Mouse (Mus musculus) lung, adult 2 months (tissue): ENCODE data around the gene Cyb5r3. TPM values are rescaled to one million over a fixed set of nuclear protein-coding genes. Genes with fewer than 3 reads are reported as not detected.

Source experiments
- DNase-seq: peaks from one replicate; pipeline ENCODE4 v3.0.0; 2022
- H3K4me1 ChIP-seq: fragments of 200-500 bp; 2 replicates; pipeline ENCODE4 v1.6.1; 2011; ENCODE audit warnings: low read length; ENCODE audit not compliant: control insufficient read depth, insufficient read depth
- H3K4me3 ChIP-seq: fragments of 200-500 bp; replicated peaks from 2 replicates; pipeline ENCODE3; 2011; ENCODE audit warnings: low read depth, mild to moderate bottlenecking, control low read depth, low read length; ENCODE audit errors: extremely low read depth
- CTCF ChIP-seq: fragments of 200-500 bp; IDR thresholded peaks from 2 replicates; pipeline ENCODE4 v1.5.1; 2011; ENCODE audit warnings: mild to moderate bottlenecking, low read length, control low read depth; ENCODE audit not compliant: insufficient read depth
- POLR2A ChIP-seq: fragments of 200-500 bp; IDR thresholded peaks from 2 replicates; pipeline ENCODE4 v1.6.1; 2011; ENCODE audit warnings: low read depth, mild to moderate bottlenecking, control low read depth, low read length, borderline replicate concordance; ENCODE audit errors: extremely low read depth
- WGBS: fragments of 180-500 bp; shearing (Covaris S2); methylation state at CpG from one replicate; pipeline ENCODE4 v1.1.7; 2018; 5-methylcytosine and 5-hydroxymethylcytosine counted together
- polyA plus RNA-seq: library from polyadenylated mRNA; depleted of rRNA; stranded (reverse); fragments of >200 nt; gene quantifications from 2 replicates; pipeline ENCODE4 v1.2.3, GENCODE M21; 2012

Cyb5r3 gene
- polyA plus RNA-seq, 1 experiment, result 440 TPM

DNA sequence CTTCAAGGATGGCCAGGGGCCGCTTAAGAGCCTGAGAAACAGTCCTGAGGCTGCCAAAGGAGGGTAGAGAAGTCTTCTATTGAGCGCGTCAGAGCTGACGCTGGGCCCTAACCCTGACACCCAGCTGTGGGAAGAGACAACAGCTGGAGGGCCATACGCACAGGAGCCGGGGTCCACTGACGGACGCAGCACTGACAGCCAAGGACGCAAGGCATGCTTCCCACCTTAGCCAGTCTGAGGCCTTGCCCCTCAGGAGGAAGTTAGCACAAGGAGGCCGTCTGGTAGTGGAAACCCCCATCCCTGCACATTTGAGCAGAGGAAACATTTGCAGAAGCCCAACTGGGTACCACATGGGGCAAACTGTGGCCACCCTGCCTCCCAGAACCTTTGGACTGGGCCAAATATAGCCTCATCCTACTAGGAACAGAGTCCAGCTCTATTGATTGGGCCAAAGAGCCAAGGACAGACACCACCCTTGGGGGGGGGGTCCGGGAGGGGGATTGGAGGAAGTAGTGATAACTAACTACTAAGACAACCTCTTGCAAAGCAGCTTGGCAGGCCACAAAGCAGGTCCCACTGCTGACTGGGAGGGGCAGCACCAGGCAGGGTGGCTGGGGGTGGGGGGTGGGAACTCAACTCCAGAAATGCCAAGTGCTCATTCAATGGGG is 9.4 kb downstream of the Cyb5r3 start:
- 91% methylated on average over 11 of the region's 11 CpGs for WGBS
- no peak overlapping the region for H3K4me3 ChIP-seq
- peaks cover 26% of the 10 kb centered on the region for H3K4me1 ChIP-seq
- DNase-seq, result no peak
- TF ChIP-seq CTCF (no peak), POLR2A (no peak)

DNA sequence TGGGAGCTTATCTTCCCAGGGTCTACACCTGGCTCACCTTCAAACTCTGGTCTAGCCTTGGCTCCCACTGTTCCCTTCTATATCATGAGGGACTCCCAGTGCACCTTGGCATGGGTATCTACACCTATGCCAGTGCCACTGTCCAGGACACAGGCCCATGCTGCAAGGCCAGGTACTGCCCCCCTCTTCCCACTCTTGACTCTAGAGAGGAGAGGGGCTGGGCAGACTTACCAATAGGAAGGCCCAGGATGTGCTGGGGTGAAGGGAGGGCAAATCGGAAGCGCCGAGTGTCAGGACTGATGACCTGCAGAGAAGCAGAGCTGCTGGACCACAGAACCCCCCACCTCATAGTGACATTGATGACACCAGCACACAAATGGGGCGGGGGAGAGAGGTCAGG is 10.4 kb downstream of the Cyb5r3 start:
- H3K4me3 ChIP-seq, result no peak overlapping the region
- WGBS, result 98% methylated on average over 4 of the region's 4 CpGs
- no peak for DNase-seq
- TF ChIP-seq CTCF (no peak), POLR2A (no peak)
- H3K4me1 ChIP-seq, result peaks cover 19% of the 10 kb centered on the region

DNA sequence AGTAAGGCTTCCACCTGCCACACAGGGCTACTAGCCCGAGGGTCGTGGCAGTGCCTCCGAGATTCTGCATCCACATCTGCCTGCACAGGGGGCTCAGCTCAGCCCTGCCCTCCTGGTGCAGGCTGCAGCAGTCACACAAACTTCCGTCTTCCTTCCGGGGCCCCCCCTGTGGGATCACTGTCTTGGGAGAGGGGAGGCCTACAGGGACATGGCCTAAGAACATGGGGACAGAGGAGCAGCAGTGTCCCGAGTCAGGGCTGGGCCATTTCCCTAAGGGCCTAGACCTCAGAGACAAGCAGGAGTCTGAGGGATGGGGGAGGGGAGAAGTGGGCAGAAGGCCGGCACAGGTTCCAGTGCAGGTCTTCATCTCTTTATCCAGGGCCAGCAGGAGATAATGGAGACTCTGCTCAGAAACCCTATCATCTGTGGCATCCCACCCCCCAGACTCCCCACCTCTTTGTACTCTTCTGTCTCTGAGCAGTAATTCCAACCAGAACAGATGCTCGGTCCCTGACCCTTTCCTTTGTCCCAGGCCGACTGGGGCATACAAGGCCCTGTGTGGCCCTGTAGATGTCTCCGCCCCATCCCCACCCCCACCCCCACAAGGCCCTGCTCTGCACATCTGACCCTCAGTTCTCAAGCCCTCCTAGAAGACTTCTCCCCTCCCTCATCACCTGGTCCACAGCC is 11.2 kb downstream of the Cyb5r3 start:
- DNase-seq, result no peak
- TF ChIP-seq POLR2A (no peak), CTCF (no peak)
- H3K4me3 ChIP-seq, result no peak overlapping the region
- peaks cover 11% of the 10 kb centered on the region for H3K4me1 ChIP-seq
- 69% methylated on average over 10 of the region's 10 CpGs for WGBS

DNA sequence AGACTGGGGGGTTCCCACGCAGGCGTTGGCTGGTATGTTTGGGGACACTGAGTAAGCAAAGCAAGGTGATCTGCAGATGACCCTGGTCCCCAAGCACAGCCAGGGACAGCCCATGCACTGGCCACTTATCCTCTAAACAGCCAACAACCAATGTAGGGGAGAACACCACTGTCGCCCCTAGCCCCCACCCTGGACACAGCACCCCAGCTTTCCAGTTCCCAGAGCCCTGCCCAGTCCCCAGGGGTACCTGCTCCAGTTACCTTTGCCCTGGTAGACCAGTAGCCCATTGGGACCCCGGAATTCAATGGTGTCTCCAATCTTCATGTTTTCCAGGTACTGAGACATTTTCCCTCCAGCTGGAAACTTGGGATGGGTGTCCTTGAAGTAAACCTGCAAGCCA is 11.8 kb downstream of the Cyb5r3 start:
- 90% methylated on average over 4 of the region's 4 CpGs for WGBS
- H3K4me1 ChIP-seq, result peaks cover 4% of the 10 kb centered on the region
- no peak overlapping the region for H3K4me3 ChIP-seq
- no peak for TF ChIP-seq POLR2A
- no peak for TF ChIP-seq CTCF
- no peak for DNase-seq

DNA sequence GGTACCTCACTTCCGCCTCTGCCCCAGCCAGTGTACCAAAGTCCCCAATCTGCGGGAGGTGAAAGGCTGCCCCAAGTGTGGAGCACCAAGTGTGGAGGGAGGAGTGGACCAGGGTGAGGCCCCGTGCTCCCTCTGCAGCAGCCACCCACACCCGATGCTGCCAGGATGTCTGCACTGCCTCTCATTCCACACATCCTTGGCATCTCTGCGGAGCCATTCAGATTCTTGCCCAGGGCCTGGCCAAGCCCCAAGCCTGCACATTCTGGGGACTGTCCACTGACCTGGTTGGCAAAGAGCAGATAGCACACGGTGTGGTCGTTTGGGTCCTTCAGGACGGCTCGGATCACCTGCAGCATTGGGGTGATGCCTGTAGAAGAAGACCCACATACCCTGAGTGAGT is 12.6 kb downstream of the Cyb5r3 start:
- Histone ChIP-seq H3K4me3 (no peak overlapping the region), H3K4me1 (no peaks in the 10 kb centered on the region)
- no peak for DNase-seq
- TF ChIP-seq CTCF (no peak), POLR2A (no peak)
- WGBS, result 88% methylated on average over 9 of the region's 9 CpGs

DNA sequence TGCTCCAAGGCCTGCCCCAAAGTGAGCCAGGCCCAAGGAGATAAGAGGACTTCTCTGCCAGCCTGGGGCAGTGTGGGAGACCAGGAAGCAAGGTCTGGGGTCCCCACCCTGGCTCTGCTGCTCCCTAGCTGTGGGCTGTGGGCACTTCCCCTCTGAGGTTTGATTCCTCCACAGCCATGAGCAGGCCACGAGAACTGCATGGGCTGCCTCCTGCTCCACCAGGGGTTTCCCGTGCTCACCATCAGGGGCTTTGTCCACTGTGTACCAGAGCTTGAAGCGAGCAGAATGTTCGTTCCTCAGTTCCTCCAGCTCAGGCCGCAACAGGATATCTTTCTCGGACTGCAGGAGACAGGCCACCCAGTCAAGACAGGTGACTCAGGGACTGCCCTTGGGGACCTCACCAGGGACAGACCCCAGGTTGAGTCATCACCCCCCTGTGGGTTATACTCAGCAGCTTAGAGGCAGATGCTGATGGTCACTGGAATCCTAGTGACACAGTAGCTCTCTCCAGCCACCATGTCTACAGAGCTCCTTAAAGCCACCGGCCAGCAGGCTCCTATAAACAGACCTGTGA is 13.7 kb downstream of the Cyb5r3 start:
- 83% methylated on average over 7 of the region's 7 CpGs for WGBS
- TF ChIP-seq POLR2A (no peak), CTCF (no peak)
- DNase-seq, result no peak
- H3K4me3 ChIP-seq, result no peak overlapping the region
- no peaks in the 10 kb centered on the region for H3K4me1 ChIP-seq

DNA sequence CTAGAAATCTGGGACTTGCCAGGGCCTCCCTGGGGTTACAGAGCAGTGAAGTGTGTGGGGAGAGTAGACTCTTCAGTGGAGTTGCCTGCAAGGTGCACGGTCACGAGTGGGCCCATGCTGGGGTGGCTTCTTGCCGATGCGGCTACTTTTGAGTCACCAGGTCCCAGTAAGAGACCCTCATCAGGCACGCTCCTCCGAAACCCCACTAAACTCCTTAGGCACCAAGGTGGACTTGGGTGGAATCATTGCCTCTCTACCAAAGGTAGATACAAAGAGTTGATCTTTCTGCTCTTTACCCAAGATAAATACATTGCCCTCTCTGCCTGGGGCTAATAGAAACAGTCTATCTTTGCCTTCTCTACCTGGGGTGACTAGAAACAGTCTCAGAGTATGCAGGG is 14.7 kb downstream of the Cyb5r3 start:
- H3K4me3 ChIP-seq, result no peak overlapping the region
- TF ChIP-seq CTCF (no peak), POLR2A (no peak)
- WGBS, result 89% methylated on average over 6 of the region's 6 CpGs

DNA sequence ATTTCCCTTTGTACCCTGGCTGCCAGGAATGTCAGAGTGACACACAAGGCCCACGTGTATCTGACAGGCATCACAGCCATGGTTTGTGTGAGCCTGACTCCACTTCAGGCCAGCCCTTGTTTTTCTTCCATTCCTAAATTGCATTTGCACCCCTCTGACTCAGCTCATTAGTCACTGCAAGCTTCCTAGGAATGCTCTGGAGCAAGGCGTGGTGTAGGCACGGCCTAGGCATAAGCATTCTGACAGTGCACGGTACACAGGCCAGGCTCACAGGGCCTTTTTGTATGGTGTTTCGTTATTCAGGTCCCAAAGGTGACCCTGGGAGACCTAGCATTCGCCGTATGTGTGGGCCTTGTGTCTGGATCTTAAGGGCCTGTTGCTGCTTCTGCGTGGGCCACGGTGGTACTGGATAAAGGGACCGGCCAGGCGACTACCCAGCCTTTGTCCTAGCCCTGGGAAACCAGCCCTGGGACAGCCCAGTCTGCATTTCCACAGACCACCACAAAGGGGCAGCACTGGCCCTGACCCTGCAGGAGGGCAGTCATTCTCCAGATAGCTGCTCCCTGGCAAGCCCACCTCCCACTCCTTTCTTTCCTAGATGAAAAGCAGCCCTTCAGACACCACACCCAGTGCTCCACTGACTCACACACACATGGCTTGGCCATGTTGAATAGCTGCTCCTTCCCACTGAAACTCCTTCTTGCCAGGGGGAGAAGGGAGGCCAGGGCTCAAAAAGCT is 15.3 kb downstream of the Cyb5r3 start:
- WGBS, result 64% methylated on average over 11 of the region's 11 CpGs

More for the DNA sequence above, 14.7 kb downstream of the Cyb5r3 start:
- no peaks in the 10 kb centered on the region for H3K4me1 ChIP-seq
- DNase-seq, result no peak

DNA sequence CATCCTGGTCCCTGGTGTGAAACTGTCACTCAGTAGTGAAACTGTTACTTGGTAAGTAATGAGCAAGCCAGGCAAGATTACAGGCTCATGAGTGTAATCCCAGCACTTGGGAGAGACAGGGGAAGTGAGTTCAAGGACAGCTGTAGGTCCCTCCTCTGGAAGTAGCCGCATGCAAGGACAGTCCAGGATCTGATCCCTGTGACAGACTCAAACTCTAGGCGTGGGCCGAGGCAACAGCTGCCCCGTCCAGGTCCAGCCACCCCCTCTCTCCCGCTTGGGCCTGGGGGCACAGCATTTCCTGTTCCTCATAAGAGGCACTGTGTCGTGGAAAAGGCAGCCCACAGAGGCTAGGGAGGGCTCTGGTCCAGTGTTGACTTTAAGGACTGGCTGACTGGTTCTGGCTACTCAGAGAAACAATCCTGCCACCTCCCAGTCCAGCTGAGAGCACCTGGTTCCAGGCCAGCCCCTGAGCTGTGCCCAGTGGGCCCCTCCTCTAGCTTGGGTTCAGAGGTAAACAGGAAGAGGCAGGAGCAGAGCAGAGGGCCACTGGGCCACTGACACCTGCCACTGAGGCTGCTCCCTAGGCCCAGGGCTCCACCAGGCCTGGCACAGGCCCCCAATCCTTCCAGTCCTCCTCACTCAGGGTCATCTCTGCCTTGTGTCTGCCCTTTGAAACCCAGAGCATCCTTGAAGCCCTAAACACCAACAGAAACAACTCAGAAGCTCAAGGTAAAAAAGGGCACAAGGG is 16.5 kb downstream of the Cyb5r3 start:
- 54% methylated on average over 6 of the region's 6 CpGs for WGBS
- DNase-seq, result no peak
- TF ChIP-seq CTCF (no peak), POLR2A (no peak)
- Histone ChIP-seq H3K4me1 (no peaks in the 10 kb centered on the region), H3K4me3 (no peak overlapping the region)

More for the DNA sequence above, 15.3 kb downstream of the Cyb5r3 start:
- H3K4me3 ChIP-seq, result no peak overlapping the region
- no peaks in the 10 kb centered on the region for H3K4me1 ChIP-seq
- DNase-seq, result peak; percentile 75
- TF ChIP-seq CTCF (peak; percentile 86), POLR2A (peak; percentile 19; the same call in 1 of the 2 replicates)
